Mouse (Mus musculus): ENCODE measurements around the gene Lrp4. TPM values are rescaled to one million over a fixed set of nuclear protein-coding genes. Genes with fewer than 3 reads are reported as not detected.

Gene Lrp4
- polyA plus RNA-seq, 1 experiment, result 12.0 TPM

DNA sequence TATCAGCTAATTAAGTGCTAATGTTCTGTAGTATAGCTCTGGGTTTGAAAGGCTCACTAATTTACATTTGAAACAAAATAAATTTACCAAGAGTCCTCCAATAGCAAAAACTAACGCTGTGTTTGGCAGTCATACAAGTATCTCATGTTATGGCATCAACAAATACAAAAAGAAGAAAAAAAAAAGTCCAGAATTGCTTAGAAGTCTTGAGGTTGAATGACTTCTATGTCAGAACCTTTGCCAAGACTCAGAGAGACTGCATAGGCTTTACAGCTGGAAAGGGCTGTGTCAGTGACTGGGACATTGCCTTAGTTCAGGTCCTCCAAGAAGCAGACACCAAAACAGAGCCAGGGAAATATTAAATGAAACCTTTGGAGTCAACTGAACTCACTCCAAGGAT lies 17.4 kb upstream of the Lrp4 start:
- H3K27ac ChIP-seq (ENCODE audit: insufficient read depth, low read depth, low read length), result no peak overlapping the region
- no peak overlapping the region for H3K4me3 ChIP-seq (ENCODE audit: low read depth, low read length)
- 79% methylated on average over 1 of the region's 1 CpGs for WGBS
- peaks cover 7% of the 10 kb centered on the region; the same call in 1 of the 2 replicates for H3K4me1 ChIP-seq (ENCODE audit: control insufficient read depth, insufficient read depth, insufficient read length, low read length)
- no peak for TF ChIP-seq CTCF (IDR thresholded peaks at IDR 0.05; ENCODE audit: extremely low read depth, insufficient read length, insufficient replicate concordance, low read depth, low read length)
- TF ChIP-seq POLR2A (IDR thresholded peaks at IDR 0.05; ENCODE audit: low read depth, low read length), result no peak
- no peaks in the 10 kb centered on the region for H3K36me3 ChIP-seq (ENCODE audit: control insufficient read depth, insufficient read depth, low read length)
- no peaks in the 10 kb centered on the region for H3K27me3 ChIP-seq (ENCODE audit: control insufficient read depth, insufficient read depth, low read length)

DNA sequence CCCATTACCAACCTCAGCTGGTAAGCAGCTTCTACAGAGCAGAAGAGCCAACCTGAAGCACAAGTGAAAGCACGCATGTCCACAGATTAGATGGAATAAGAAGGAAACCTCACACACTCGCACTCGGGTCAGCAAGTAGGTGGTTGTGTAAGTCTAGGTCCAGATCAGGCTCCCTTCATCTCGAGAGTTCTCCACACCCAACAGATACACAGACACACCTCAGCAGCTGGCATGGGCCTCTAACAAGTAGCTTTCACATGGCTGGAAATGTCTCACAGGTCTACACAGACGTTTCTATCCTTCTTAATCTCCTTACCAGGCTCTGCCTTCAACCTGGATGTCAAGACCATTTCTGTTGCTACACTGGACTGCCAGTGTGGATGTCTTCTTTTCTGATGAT lies 16.6 kb upstream of the Lrp4 start:
- 53% methylated on average over 5 of the region's 5 CpGs for WGBS
- H3K27me3 ChIP-seq (ENCODE audit: control insufficient read depth, insufficient read depth, low read length), result no peaks in the 10 kb centered on the region
- TF ChIP-seq POLR2A (IDR thresholded peaks at IDR 0.05; ENCODE audit: low read depth, low read length) (no peak), CTCF (IDR thresholded peaks at IDR 0.05; ENCODE audit: extremely low read depth, insufficient read length, insufficient replicate concordance, low read depth, low read length) (no peak)
- H3K4me3 ChIP-seq (ENCODE audit: low read depth, low read length), result no peak overlapping the region
- peaks cover 7% of the 10 kb centered on the region; the same call in 1 of the 2 replicates for H3K4me1 ChIP-seq (ENCODE audit: control insufficient read depth, insufficient read depth, insufficient read length, low read length)
- H3K27ac ChIP-seq (ENCODE audit: insufficient read depth, low read depth, low read length), result no peak overlapping the region
- H3K36me3 ChIP-seq (ENCODE audit: control insufficient read depth, insufficient read depth, low read length), result no peaks in the 10 kb centered on the region

DNA sequence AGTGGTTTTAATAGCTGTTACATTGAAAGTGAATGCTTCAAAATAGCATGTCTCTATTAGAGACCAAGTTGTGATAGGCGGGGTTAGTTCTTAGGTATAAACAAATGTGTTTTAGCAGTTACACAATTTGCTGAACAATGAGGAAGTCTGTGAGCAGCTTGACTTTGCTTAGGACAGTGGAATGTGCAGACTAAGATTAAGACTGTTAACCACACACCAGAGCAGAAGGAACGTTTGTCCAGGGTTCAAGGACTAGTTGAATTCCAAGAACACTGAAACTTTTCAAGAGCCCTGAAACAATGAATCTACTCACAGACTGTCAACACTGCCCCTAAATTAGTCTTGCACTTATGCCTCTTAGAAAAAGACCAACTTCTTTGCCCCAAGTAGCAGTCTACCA lies 15.6 kb upstream of the Lrp4 start:
- H3K27me3 ChIP-seq (ENCODE audit: control insufficient read depth, insufficient read depth, low read length), result no peaks in the 10 kb centered on the region
- H3K4me1 ChIP-seq (ENCODE audit: control insufficient read depth, insufficient read depth, insufficient read length, low read length), result peaks cover 7% of the 10 kb centered on the region; the same call in 1 of the 2 replicates
- H3K36me3 ChIP-seq (ENCODE audit: control insufficient read depth, insufficient read depth, low read length), result no peaks in the 10 kb centered on the region
- WGBS, result 12% methylated on average over 2 of the region's 2 CpGs
- no peak overlapping the region for H3K27ac ChIP-seq (ENCODE audit: insufficient read depth, low read depth, low read length)
- no peak overlapping the region for H3K4me3 ChIP-seq (ENCODE audit: low read depth, low read length)
- no peak for TF ChIP-seq CTCF (IDR thresholded peaks at IDR 0.05; ENCODE audit: extremely low read depth, insufficient read length, insufficient replicate concordance, low read depth, low read length)
- TF ChIP-seq POLR2A (IDR thresholded peaks at IDR 0.05; ENCODE audit: low read depth, low read length), result no peak

DNA sequence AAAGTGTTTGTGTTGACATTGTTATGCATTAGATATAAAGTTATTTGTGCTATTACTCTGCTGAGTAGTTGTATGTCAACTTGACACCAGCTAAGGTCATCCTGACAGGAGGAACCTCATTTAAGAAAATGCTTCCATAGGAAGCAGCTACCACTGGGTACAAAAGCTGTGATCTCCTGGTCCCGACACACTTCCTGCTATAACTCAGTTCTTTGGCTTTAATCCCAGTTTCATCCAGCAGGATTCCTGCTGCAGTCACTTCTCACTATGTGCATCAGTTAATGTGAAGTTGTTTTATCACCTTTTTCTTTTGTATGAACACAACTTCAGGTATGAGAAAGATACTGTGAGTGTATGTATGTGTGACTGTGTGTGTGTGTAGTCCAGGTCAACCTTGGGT lies 15.1 kb upstream of the Lrp4 start:
- Histone ChIP-seq H3K36me3 (ENCODE audit: control insufficient read depth, insufficient read depth, low read length) (no peaks in the 10 kb centered on the region), H3K4me3 (ENCODE audit: low read depth, low read length) (no peak overlapping the region), H3K27me3 (ENCODE audit: control insufficient read depth, insufficient read depth, low read length) (no peaks in the 10 kb centered on the region), H3K27ac (ENCODE audit: insufficient read depth, low read depth, low read length) (no peak overlapping the region), H3K4me1 (ENCODE audit: control insufficient read depth, insufficient read depth, insufficient read length, low read length) (peaks cover 7% of the 10 kb centered on the region; the same call in 1 of the 2 replicates)
- no peak for TF ChIP-seq POLR2A (IDR thresholded peaks at IDR 0.05; ENCODE audit: low read depth, low read length)
- TF ChIP-seq CTCF (IDR thresholded peaks at IDR 0.05; ENCODE audit: extremely low read depth, insufficient read length, insufficient replicate concordance, low read depth, low read length), result no peak
- 16% methylated on average over 1 of the region's 1 CpGs for WGBS

DNA sequence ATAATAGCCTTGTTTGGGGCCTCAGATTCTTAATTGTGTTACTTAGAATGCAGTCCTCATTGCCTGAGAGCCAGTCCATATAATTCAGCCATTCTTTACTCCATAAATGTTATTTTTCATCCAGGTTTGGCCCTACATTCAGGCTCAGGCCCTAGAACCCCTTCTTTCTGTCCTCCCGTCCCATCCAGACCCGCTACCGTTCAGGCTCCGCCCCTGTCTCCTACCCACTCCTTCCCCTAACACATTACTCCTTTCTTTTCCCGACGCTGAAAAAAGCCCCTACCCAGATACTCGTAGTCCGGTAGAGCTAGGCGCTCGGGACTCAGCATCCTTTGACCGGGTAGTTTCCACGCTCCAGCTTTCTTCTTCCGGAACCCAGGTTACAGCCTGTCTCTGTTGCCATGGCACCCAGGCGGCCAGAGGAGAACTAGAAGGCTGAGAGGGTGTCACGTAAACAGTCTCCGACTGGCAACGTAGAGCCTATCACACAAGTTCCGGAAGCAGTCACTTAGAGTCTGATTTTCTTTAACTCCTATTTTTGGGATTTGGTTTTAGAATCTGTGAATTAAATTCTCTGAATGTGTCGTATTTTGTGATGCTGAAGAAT lies 12.9 kb upstream of the Lrp4 start, which contains the start of gene 1110051M20Rik:
Gene 1110051M20Rik, minus strand, starts transcription at position 419 of the 607 bp plus-strand sequence.
- Histone ChIP-seq H3K36me3 (ENCODE audit: control insufficient read depth, insufficient read depth, low read length) (no peaks in the 10 kb centered on the region), H3K4me3 (ENCODE audit: low read depth, low read length) (peak within 1 kb of the TSS; percentile 87), H3K27ac (ENCODE audit: insufficient read depth, low read depth, low read length) (no peak within 1 kb of the TSS), H3K4me1 (ENCODE audit: control insufficient read depth, insufficient read depth, insufficient read length, low read length) (peaks cover 7% of the 10 kb centered on the region; the same call in 1 of the 2 replicates), H3K27me3 (ENCODE audit: control insufficient read depth, insufficient read depth, low read length) (no peaks in the 10 kb centered on the region)
- TF ChIP-seq POLR2A (IDR thresholded peaks at IDR 0.05; ENCODE audit: low read depth, low read length) (no peak), CTCF (IDR thresholded peaks at IDR 0.05; ENCODE audit: extremely low read depth, insufficient read length, insufficient replicate concordance, low read depth, low read length) (no peak)
- 3% methylated on average over 19 of the region's 19 CpGs for WGBS

DNA sequence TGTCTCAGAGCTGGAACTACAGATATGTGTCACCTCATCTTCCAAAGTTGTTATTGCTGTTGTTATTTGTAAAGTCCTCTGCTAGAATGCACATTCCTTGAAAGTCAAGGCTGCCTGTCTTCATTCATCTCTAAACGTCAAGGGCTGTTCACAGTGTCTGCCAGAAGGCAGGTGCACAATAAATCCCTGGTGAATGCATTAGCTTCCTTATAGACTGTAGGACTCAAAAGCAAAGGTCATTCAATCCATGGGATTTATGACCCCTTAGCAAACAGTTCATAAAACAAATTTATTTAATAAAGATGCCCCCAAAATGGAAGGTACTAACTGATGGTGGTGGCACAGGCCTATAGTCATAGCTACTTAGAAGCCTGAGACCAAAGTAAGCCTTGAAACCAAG lies 7.6 kb upstream of the Lrp4 start:
- Histone ChIP-seq H3K36me3 (ENCODE audit: control insufficient read depth, insufficient read depth, low read length) (no peaks in the 10 kb centered on the region), H3K4me3 (ENCODE audit: low read depth, low read length) (no peak overlapping the region), H3K27ac (ENCODE audit: insufficient read depth, low read depth, low read length) (peak overlapping the region; percentile 32; the same call in 1 of the 2 replicates), H3K27me3 (ENCODE audit: control insufficient read depth, insufficient read depth, low read length) (no peaks in the 10 kb centered on the region), H3K4me1 (ENCODE audit: control insufficient read depth, insufficient read depth, insufficient read length, low read length) (peaks cover 8% of the 10 kb centered on the region)
- TF ChIP-seq CTCF (IDR thresholded peaks at IDR 0.05; ENCODE audit: extremely low read depth, insufficient read length, insufficient replicate concordance, low read depth, low read length), result no peak
- no peak for TF ChIP-seq POLR2A (IDR thresholded peaks at IDR 0.05; ENCODE audit: low read depth, low read length)
- WGBS, result 21% methylated on average over 1 of the region's 1 CpGs

DNA sequence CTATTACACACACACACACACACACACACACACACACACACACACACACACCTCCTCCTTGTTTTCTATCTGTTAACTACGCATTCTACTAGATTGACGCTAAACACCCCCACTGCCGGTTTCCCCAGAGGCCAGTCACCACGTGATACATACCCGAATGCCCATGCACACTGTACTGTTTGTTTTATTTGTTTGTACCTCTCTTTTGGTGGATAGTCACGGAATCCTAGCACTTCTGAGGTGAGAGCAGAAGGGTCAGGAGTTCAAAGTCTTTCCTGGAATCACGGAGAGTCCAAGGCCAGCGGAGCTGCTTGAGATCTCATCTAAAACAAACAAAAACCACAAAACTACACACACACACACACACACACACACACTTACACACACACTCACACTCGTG lies 7.0 kb upstream of the Lrp4 start:
- peak overlapping the region; percentile 69 for H3K27ac ChIP-seq (ENCODE audit: insufficient read depth, low read depth, low read length)
- TF ChIP-seq CTCF (IDR thresholded peaks at IDR 0.05; ENCODE audit: extremely low read depth, insufficient read length, insufficient replicate concordance, low read depth, low read length) (no peak), POLR2A (IDR thresholded peaks at IDR 0.05; ENCODE audit: low read depth, low read length) (no peak)
- peaks cover 8% of the 10 kb centered on the region for H3K4me1 ChIP-seq (ENCODE audit: control insufficient read depth, insufficient read depth, insufficient read length, low read length)
- H3K4me3 ChIP-seq (ENCODE audit: low read depth, low read length), result no peak overlapping the region
- no peaks in the 10 kb centered on the region for H3K36me3 ChIP-seq (ENCODE audit: control insufficient read depth, insufficient read depth, low read length)
- H3K27me3 ChIP-seq (ENCODE audit: control insufficient read depth, insufficient read depth, low read length), result no peaks in the 10 kb centered on the region
- 15% methylated on average over 9 of the region's 9 CpGs for WGBS
